25 mouse cellular contexts compared by ENCODE assay signal in genomic region chr12:16035551-16035950, GRCm38 (mm10).
"Had no signal": no experiment of that assay in that cellular context is flagged by ENCODE, and none has a peak within 500 bp of the region (broad histone marks: within the 10 kb centered on the region; RNA-seq: fewer than 3 reads in every experiment).

No protein-coding gene starts in this region.

- H3K4me1 ChIP-seq: heart, embryonic 13.5 days; heart, embryonic 15.5 days; hindbrain, embryonic 13.5 days; hindbrain, embryonic 15.5 days; limb, embryonic 10.5 days; limb, embryonic 12.5 days; liver, embryonic 15.5 days had no signal

- H3K27ac ChIP-seq: heart, adult 2 months; heart, embryonic 13.5 days; heart, embryonic 15.5 days; hindbrain, embryonic 13.5 days; hindbrain, embryonic 15.5 days; hindbrain, postnatal 0 days; limb, embryonic 10.5 days; limb, embryonic 12.5 days; liver, embryonic 13.5 days; liver, embryonic 15.5 days had no signal

- H3K4me3 ChIP-seq: heart, adult 2 months; heart, embryonic 13.5 days; heart, embryonic 15.5 days; hindbrain, embryonic 13.5 days; hindbrain, embryonic 15.5 days; limb, embryonic 10.5 days; limb, embryonic 12.5 days; liver, embryonic 13.5 days; liver, embryonic 15.5 days had no signal

- H3K9me3 ChIP-seq: heart, embryonic 13.5 days; heart, embryonic 15.5 days; hindbrain, embryonic 13.5 days; hindbrain, embryonic 15.5 days; limb, embryonic 10.5 days; limb, embryonic 12.5 days; liver, embryonic 13.5 days; liver, embryonic 15.5 days had no signal

- ATAC-seq: hindbrain, postnatal 0 days; intestine, embryonic 16.5 days; liver, postnatal 0 days had no signal

- H3K27me3 ChIP-seq: heart, embryonic 13.5 days; heart, embryonic 15.5 days; hindbrain, embryonic 13.5 days; hindbrain, embryonic 15.5 days; limb, embryonic 12.5 days; liver, embryonic 13.5 days; liver, embryonic 15.5 days had no signal

- H3K9ac ChIP-seq: heart, embryonic 13.5 days; heart, embryonic 15.5 days; hindbrain, embryonic 13.5 days; hindbrain, embryonic 15.5 days; limb, embryonic 12.5 days; liver, embryonic 13.5 days; liver, embryonic 15.5 days; liver, postnatal 0 days had no signal

- H3K36me3 ChIP-seq: heart, embryonic 13.5 days; heart, embryonic 15.5 days; hindbrain, embryonic 13.5 days; hindbrain, embryonic 15.5 days; limb, embryonic 10.5 days; limb, embryonic 12.5 days; liver, embryonic 13.5 days; liver, embryonic 15.5 days had no signal

- DNase-seq: gastrocnemius, postnatal 14 days; gastrocnemius, postnatal 36 days; heart, adult 2 months; heart, postnatal 14 days; heart, postnatal 36 days; kidney, adult 11 months; kidney, adult 9 months; kidney, postnatal 10 days; kidney, postnatal 25 days; layer of hippocampus, adult 9-11 months; layer of hippocampus, postnatal 36 days; liver; liver, embryonic 13.5 days; liver, postnatal 0 days had no signal

- H3K4me2 ChIP-seq: heart, embryonic 11.5 days; heart, embryonic 13.5 days; heart, embryonic 15.5 days; hindbrain, embryonic 13.5 days; hindbrain, embryonic 15.5 days; limb, embryonic 12.5 days; liver, embryonic 11.5 days; liver, embryonic 13.5 days; liver, embryonic 15.5 days had no signal
